Mouse (Mus musculus) forebrain, embryonic 11.5 days (tissue): ENCODE data around the gene Hoxb2. TPM values are rescaled to one million over a fixed set of nuclear protein-coding genes. Genes with fewer than 3 reads are reported as not detected.

ENCODE experiments used
- ATAC-seq: fragments of 200-750 bp; cut with Nextera tagmentation; replicated peaks from 2 replicates; pipeline ENCODE4 v1.8.0; 2017; ENCODE audit warnings: moderate TSS enrichment; ENCODE audit not compliant: low FRiP score
- DNase-seq: peaks from one replicate; pipeline ENCODE4 v3.0.0-alpha.2; 2017; ENCODE audit warnings: low spot score
- H3K27ac ChIP-seq: fragments of 300-500 bp; sonication (generic); 2 replicates; pipeline ENCODE4 v1.5.1; 2014; ENCODE audit warnings: low read depth, low read length
- H3K27me3 ChIP-seq: fragments of 300-500 bp; sonication (generic); 2 replicates; pipeline ENCODE4 v1.6.1; 2014; ENCODE audit warnings: mild to moderate bottlenecking, low read length, mixed read lengths; ENCODE audit not compliant: control insufficient read depth, insufficient read depth
- H3K36me3 ChIP-seq: fragments of 300-500 bp; sonication (generic); 2 replicates; pipeline ENCODE4 v1.6.1; 2014; ENCODE audit warnings: mild to moderate bottlenecking, low read length, moderate library complexity, mixed read lengths; ENCODE audit not compliant: control insufficient read depth, insufficient read depth
- H3K4me1 ChIP-seq: fragments of 300-500 bp; sonication (generic); replicated peaks from 2 replicates; pipeline ENCODE4 v1.6.1; 2014; ENCODE audit warnings: low read length, mixed read lengths; ENCODE audit not compliant: control insufficient read depth, insufficient read depth
- H3K4me2 ChIP-seq: fragments of 300-500 bp; sonication (generic); 2 replicates; pipeline ENCODE4 v1.6.1; 2014; ENCODE audit warnings: low read depth, mild to moderate bottlenecking, low read length, moderate library complexity, mixed read lengths; ENCODE audit not compliant: severe bottlenecking
- H3K4me3 ChIP-seq: fragments of 300-500 bp; sonication (generic); 2 replicates; pipeline ENCODE4 v1.5.1; 2014; ENCODE audit warnings: low read depth, low read length
- H3K9ac ChIP-seq: fragments of 300-500 bp; sonication (generic); 2 replicates; pipeline ENCODE4 v1.6.1; 2014; ENCODE audit warnings: low read length
- H3K9me3 ChIP-seq: fragments of 300-500 bp; sonication (generic); 2 replicates; pipeline ENCODE4 v1.6.1; 2016; ENCODE audit warnings: low read length, mixed read lengths; ENCODE audit not compliant: control insufficient read depth
- WGBS: fragments of 180-500 bp; shearing (Covaris S2); extraction: QIAGEN DNeasy Blood & Tissue Kit; methylation state at CpG from one replicate; pipeline ENCODE4 v1.1.7; 2014; 5-methylcytosine and 5-hydroxymethylcytosine counted together
- polyA plus RNA-seq: library from polyadenylated mRNA; unstranded; fragments of >200 nt; fragmentation: Nextera tagmentation; extraction: Ambion mirVana; gene quantifications from 2 replicates; pipeline ENCODE4 v1.2.1, GENCODE M21; 2014

Gene Hoxb2
- polyA plus RNA-seq, 1 experiment from 2014 or later, result not detected

GRCm38 (mm10) chr11:96344878-96345159 is 5.5 kb upstream of the Hoxb2 start:
- H3K4me1 ChIP-seq, result 0 out of 2 replicates have a peak, but pooled peaks cover 2% of the 10 kb centered on the region
- WGBS, result 2% methylated on average over 6 of the region's 6 CpGs
- H3K4me3 ChIP-seq, result no peak overlapping the region
- no peak overlapping the region for H3K27ac ChIP-seq
- DNase-seq (no peak), ATAC-seq (no peak)
- H3K9me3 ChIP-seq, result no peaks in the 10 kb centered on the region
- no peak overlapping the region for H3K9ac ChIP-seq
- no peaks in the 10 kb centered on the region for H3K36me3 ChIP-seq
- peaks cover 94% of the 10 kb centered on the region for H3K27me3 ChIP-seq
- no peak overlapping the region for H3K4me2 ChIP-seq

- no peak overlapping the region for H3K27ac ChIP-seq
- H3K9me3 ChIP-seq, result no peaks in the 10 kb centered on the region
- no peak for ATAC-seq
- H3K9ac ChIP-seq, result no peak overlapping the region
- H3K27me3 ChIP-seq, result peaks cover 94% of the 10 kb centered on the region
- H3K4me3 ChIP-seq, result no peak overlapping the region
- no peak for DNase-seq
- 1% methylated on average over 48 of the region's 56 CpGs for WGBS
- H3K4me2 ChIP-seq, result no peak overlapping the region
- no peaks in the 10 kb centered on the region for H3K36me3 ChIP-seq
- H3K4me1 ChIP-seq, result 0 out of 2 replicates have a peak, but pooled peaks cover 2% of the 10 kb centered on the region
Measured at GRCm38 (mm10) chr11:96345220-96345892, 5.0 kb upstream of the Hoxb2 start.

DNA sequence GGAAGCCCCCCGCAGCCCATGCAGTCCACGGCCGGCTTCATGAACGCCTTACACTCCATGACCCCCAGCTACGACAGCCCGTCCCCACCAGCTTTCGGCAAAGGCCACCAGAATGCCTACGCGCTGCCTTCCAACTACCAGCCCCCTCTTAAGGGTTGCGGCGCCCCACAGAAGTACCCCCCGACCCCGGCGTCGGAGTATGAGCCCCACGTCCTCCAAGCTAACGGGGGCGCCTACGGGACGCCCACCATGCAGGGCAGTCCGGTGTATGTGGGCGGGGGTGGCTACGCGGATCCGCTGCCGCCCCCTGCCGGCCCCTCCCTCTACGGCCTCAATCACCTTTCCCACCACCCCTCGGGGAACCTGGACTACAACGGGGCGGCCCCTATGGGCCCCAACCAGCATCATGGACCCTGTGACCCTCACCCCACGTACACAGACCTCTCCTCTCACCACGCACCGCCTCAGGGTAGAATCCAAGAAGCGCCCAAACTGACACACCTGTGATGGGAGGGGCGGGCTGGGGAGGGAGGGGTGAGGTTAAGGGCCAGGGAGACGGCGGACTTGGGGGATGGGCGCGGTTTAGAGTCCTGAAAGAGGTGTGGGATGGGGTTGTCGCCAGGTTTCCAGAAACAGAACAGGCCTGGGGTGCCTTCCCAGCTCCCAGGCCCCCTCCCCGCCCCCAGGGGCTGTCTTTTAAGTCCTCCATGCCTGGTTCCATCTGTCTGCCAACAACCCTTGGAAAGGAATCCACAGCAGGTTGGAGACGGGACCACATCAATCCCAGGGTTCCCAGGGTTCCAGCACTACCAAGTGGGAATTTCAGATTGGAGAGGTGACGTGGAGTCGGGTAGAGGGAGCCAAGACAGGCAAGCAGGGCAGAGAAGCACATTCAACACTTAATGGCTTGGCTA is 4.2 kb upstream of the Hoxb2 start:
- H3K27ac ChIP-seq, result no peak overlapping the region

DNA sequence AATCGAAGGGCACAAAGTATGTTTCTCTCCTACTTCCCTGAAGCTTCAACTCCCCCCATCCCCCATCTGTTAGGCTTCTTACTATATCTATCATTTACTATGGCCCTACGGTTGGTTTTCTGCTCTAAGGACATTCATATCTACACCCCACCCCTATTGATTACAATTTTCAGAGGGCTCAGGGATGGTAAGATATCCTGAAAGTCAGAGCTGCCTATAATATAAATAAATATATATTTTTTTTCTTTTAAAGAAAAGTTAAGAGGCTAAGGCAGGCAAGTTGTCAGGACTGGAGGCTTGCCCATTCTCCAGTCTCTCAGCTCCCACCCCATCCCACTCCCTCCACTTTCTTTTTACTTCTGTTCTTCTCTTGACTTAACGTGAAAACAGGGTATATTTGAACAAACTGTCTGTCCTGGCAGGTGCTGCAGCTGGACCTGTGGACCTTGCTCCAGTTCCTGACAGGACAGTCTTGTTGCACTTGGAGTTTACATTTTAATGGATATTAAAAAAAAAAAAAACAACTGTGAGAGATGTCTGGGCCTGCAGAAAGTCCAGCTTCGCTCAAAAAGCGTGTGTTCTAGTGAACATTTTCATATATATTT is 3.3 kb upstream of the Hoxb2 start:
- H3K9ac ChIP-seq, result no peak overlapping the region

More for the DNA sequence above, 4.2 kb upstream of the Hoxb2 start:
- Histone ChIP-seq H3K4me2 (no peak overlapping the region), H3K9me3 (no peaks in the 10 kb centered on the region), H3K9ac (no peak overlapping the region), H3K27me3 (peaks cover 95% of the 10 kb centered on the region), H3K4me1 (no peaks in the 10 kb centered on the region), H3K4me3 (no peak overlapping the region), H3K36me3 (no peaks in the 10 kb centered on the region)
- WGBS, result under 1% methylated on average over 45 of the region's 45 CpGs
- ATAC-seq (no peak), DNase-seq (no peak)

GRCm38 (mm10) chr11:96347717-96348116 is 2.6 kb upstream of the Hoxb2 start:
- H3K36me3 ChIP-seq, result no peaks in the 10 kb centered on the region
- H3K9me3 ChIP-seq, result no peaks in the 10 kb centered on the region
- 4% methylated on average over 4 of the region's 4 CpGs for WGBS
- no peak overlapping the region for H3K4me2 ChIP-seq
- H3K27me3 ChIP-seq, result peaks cover 97% of the 10 kb centered on the region
- no peak overlapping the region for H3K9ac ChIP-seq
- H3K27ac ChIP-seq, result no peak overlapping the region
- no peak overlapping the region for H3K4me3 ChIP-seq
- H3K4me1 ChIP-seq, result no peaks in the 10 kb centered on the region
- ATAC-seq, result no peak
- no peak for DNase-seq

More for the DNA sequence above, 3.3 kb upstream of the Hoxb2 start:
- ATAC-seq (no peak), DNase-seq (peak; percentile 42)
- 9% methylated on average over 5 of the region's 5 CpGs for WGBS
- Histone ChIP-seq H3K4me3 (no peak overlapping the region), H3K9me3 (no peaks in the 10 kb centered on the region), H3K27ac (no peak overlapping the region), H3K27me3 (peaks cover 97% of the 10 kb centered on the region), H3K4me1 (no peaks in the 10 kb centered on the region), H3K4me2 (no peak overlapping the region), H3K36me3 (no peaks in the 10 kb centered on the region)

DNA sequence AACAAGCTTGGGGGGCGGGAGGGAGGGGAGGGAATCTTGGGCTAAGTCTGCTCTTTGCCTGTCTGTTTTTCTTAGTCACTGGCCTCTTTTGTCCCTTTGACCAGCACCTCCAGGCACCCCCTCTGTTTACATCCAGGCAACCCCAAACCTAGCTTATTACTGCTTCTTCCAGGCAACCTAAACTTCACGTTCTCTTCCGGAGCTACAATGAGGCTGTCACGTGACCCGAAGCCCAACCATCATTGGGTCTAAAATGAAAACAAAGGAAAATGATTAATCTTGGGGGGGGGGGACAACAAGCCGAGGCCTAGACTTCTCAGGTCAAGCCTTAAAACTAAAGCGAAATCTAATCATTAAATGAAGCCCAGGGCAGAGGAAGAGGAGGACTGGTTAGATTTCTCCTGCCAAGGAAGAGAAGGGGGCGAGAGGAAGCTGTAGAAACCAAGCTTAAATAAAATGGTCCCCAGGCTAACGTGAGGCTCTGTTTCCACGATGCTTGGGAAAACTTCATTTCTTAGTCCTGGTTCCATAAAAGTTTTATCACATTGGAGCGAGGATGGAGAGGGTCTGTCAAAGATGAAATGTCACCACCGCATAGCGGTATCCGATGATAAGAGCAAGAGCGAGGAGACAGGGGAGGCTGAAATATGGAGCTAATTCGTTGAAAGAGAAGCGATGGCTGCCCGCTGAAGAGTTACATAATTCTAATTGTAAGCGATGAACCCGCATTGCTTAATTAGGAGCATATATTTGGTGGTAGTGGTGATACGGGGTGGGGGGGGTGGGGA is 2.0 kb upstream of the Hoxb2 start:
- Histone ChIP-seq H3K27ac (no peak overlapping the region), H3K36me3 (no peaks in the 10 kb centered on the region), H3K4me3 (no peak overlapping the region), H3K4me1 (0 out of 2 replicates have a peak, but pooled peaks cover 3% of the 10 kb centered on the region), H3K4me2 (no peak overlapping the region), H3K27me3 (peaks cover 97% of the 10 kb centered on the region), H3K9me3 (no peaks in the 10 kb centered on the region), H3K9ac (no peak overlapping the region)
- ATAC-seq (no peak), DNase-seq (no peak)
- WGBS, result 3% methylated on average over 21 of the region's 21 CpGs

GRCm38 (mm10) chr11:96348988-96349387 is 1.3 kb upstream of the Hoxb2 start:
- Histone ChIP-seq H3K9me3 (no peaks in the 10 kb centered on the region), H3K4me1 (0 out of 2 replicates have a peak, but pooled peaks cover 3% of the 10 kb centered on the region), H3K27ac (no peak overlapping the region), H3K4me2 (no peak overlapping the region), H3K27me3 (peaks cover 95% of the 10 kb centered on the region), H3K4me3 (no peak overlapping the region), H3K36me3 (no peaks in the 10 kb centered on the region), H3K9ac (no peak overlapping the region)
- WGBS, result 8% methylated on average over 3 of the region's 3 CpGs
- no peak for ATAC-seq
- DNase-seq, result no peak
